Mouse (Mus musculus): ENCODE results near the gene Lyrm9.

DNA sequence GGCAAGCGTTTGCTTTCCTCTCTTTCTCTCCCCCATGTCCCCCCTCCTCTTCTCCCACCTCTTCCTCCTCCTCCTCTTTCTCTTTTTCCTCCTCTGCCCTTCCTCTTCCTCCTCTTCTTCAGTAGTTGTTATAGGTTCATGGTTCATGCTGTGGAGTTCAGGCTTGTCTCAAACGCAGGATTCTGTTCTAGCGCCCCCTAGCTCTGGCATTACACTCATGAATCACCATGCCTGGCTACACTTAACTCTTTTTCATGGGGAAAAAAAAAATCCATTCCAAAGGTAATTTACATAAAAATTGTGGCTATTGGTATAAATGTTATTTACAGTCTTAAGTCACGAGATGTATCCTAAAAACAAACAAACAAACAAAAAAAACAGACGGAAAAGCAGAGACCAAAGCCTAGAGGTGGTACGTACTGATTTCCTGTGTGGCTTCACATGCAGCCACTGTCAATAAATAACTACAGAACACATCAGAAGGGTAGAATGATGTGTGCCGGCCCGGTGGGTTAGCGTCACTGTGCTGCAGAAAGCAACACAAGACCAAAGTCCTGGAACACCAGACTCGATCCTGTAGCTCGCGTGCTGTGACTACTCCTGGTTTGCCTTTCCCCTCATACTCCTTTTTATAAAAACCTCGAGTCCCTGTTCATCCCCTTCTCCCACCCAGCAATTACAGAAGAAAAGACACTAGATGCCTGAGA is 3.4 kb upstream of the Lyrm9 start:
- no peak for TF ChIP-seq CTCF (IDR thresholded peaks at IDR 0.05; ENCODE audit: control insufficient read depth, insufficient read depth, insufficient replicate concordance, low read depth, low read length)
- TF ChIP-seq POLR2A (IDR thresholded peaks at IDR 0.05; ENCODE audit: control insufficient read depth, low read depth, low read length) = no peak

All from testis, adult 2 months (tissue).